Comparison of ENCODE assay signal across 27 mouse cellular contexts in the genomic region with DNA sequence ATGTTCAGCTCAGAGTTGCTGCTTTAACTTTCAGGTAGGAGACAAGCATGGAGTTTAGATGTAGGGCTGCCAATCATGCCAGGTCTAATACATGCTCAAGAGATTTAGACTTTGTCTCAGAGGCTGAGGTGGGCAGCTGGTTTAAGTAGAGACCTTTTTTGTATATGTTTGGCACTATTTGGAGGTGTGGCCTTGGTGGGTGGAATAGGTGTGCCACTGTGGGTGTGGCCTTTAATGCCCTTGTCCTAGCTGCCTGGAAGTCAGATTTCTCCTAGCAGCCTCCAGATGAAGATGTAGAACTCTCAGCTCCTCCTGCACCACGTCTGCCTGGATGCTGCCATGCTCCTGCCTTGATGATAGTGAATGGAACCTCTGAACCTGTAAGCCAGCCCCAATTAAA. TPM values are rescaled to one million over a fixed set of nuclear protein-coding genes. Genes with fewer than 3 reads are reported as not detected.
"Had no signal": no experiment of that assay in that cellular context is flagged by ENCODE, and none has a peak within 500 bp of the region (broad histone marks: within the 10 kb centered on the region; RNA-seq: fewer than 3 reads in every experiment).

No protein-coding gene starts in this region.

- H3K36me3 ChIP-seq: lung, embryonic 15.5 days; neural tube, embryonic 13.5 days; neural tube, embryonic 15.5 days had no signal

- H3K4me2 ChIP-seq: lung, embryonic 15.5 days; midbrain, embryonic 11.5 days; neural tube, embryonic 13.5 days; neural tube, embryonic 15.5 days had no signal

- H3K27me3 ChIP-seq: lung, embryonic 15.5 days; megakaryocyte, embryonic 14.5 days; neural tube, embryonic 13.5 days; neural tube, embryonic 15.5 days had no signal

- H3K4me3 ChIP-seq: lung, embryonic 15.5 days; megakaryocyte, embryonic 14.5 days; myocyte; neural tube, embryonic 13.5 days; neural tube, embryonic 15.5 days had no signal

- H3K9me3 ChIP-seq: lung, embryonic 15.5 days; megakaryocyte, embryonic 14.5 days; neural tube, embryonic 13.5 days; neural tube, embryonic 15.5 days had no signal

- H3K4me1 ChIP-seq: lung, embryonic 15.5 days; megakaryocyte, embryonic 14.5 days; neural tube, embryonic 13.5 days; neural tube, embryonic 15.5 days had no signal

- H3K27ac ChIP-seq: lung, embryonic 15.5 days; macrophage; neural tube, embryonic 13.5 days; neural tube, embryonic 15.5 days had no signal

- ATAC-seq: liver, postnatal 0 days; lung, postnatal 0 days; midbrain, embryonic 16.5 days had no signal

- DNase-seq: liver, postnatal 0 days; lung, adult 2 months; lung, postnatal 14 days; lung, postnatal 36 days; midbrain, embryonic 14.5 days; retina, postnatal 1 day; right cerebral cortex, adult 18-20 months; right cerebral cortex, postnatal 25 days; right cerebral cortex, postnatal 4 days; spleen, adult 18-20 months; thymus, adult 18-20 months; thymus, postnatal 14 days; thymus, postnatal 36 days had no signal

- H3K9ac ChIP-seq: liver, postnatal 0 days; lung, embryonic 15.5 days; neural tube, embryonic 13.5 days; neural tube, embryonic 15.5 days had no signal

RNA-seq across cellular contexts. Expression of gene Khdc1a, which starts 56.9 kb away (rescaled TPM):
- total RNA-seq: megakaryocyte progenitor cell, adult 5-6 weeks had no signal
- polyA plus RNA-seq: liver, postnatal 0 days; lung, adult 2 months; lung, postnatal 0 days; macrophage; midbrain, embryonic 11.5 days; midbrain, embryonic 14.5 days; midbrain, embryonic 16.5 days; myocyte; neural tube, embryonic 11.5 days; neural tube, embryonic 13.5 days; neural tube, embryonic 15.5 days; small intestine, adult 2 months; stomach, embryonic 14.5 days; stomach, embryonic 16.5 days had no signal
